Mouse (Mus musculus) CH12F3 (cell line): ENCODE measurements around the gene Hist1h2ab.

Experiments
- in situ Hi-C: fragments of 300-500 bp; cut with MboI; formaldehyde crosslinking; loops from 2 replicates; pipeline ENCODE4 v1.14.3; 2020; ENCODE audit warnings: low sequenced_read_pairs

The Hist1h2ab gene

GRCm38 (mm10) chr13:23765172-23765513 lies 14.2 kb downstream of the Hist1h2ab start:
- in situ Hi-C loops: loop anchor here (25.0 kb wide), 1 partner anchor 1728 kb away; the partner anchor contains the start of genes Hist1h2ag, Hist1h2ah, Hist1h2bj and Hist1h2bk

- in situ Hi-C loops: loop anchor here (25.0 kb wide), 1 partner anchor 1729 kb away; the partner anchor contains the start of genes Hist1h2ag, Hist1h2ah, Hist1h2bj and Hist1h2bk
These were observed 15.8 kb downstream of the Hist1h2ab start for GRCm38 (mm10) chr13:23766772-23767171.

- in situ Hi-C loops: loop anchor here (25.0 kb wide), 1 partner anchor 1732 kb away; the partner anchor contains the start of genes Hist1h2ag, Hist1h2ah, Hist1h2bj and Hist1h2bk
These were observed 18.0 kb downstream of the Hist1h2ab start for GRCm38 (mm10) chr13:23768834-23769397.

GRCm38 (mm10) chr13:23769613-23770012 lies 18.7 kb downstream of the Hist1h2ab start, which contains the start of gene Trim38:
Gene Trim38, plus strand, starts transcription at chr13:23769913.
- in situ Hi-C loops: loop anchor here (25.0 kb wide), 1 partner anchor 1732 kb away; the partner anchor contains the start of genes Hist1h2ag, Hist1h2ah, Hist1h2bj and Hist1h2bk

GRCm38 (mm10) chr13:23772561-23773313 lies 21.8 kb downstream of the Hist1h2ab start:
- in situ Hi-C loops: loop anchor here (25.0 kb wide), 1 partner anchor 1735 kb away; the partner anchor contains the start of genes Hist1h2ag, Hist1h2ah, Hist1h2bj and Hist1h2bk

- in situ Hi-C loops: no loop called here
These were observed 27.4 kb downstream of the Hist1h2ab start for GRCm38 (mm10) chr13:23778339-23778738.

- in situ Hi-C loops: no loop called here
These were observed 28.1 kb downstream of the Hist1h2ab start for GRCm38 (mm10) chr13:23779025-23779424.

GRCm38 (mm10) chr13:23792520-23792919 lies 41.6 kb downstream of the Hist1h2ab start:
- in situ Hi-C loops: no loop called here

- in situ Hi-C loops: no loop called here
These were observed 48.5 kb downstream of the Hist1h2ab start for GRCm38 (mm10) chr13:23799405-23799804.
